Mouse (Mus musculus) left cerebral cortex, adult 2 months (tissue): ENCODE data around the gene BC034090. TPM values are rescaled to one million over a fixed set of nuclear protein-coding genes. Genes with fewer than 3 reads are reported as not detected.
A peak's percentile ranks its signal among the peaks of the same experiment; 100 is the strongest.

ENCODE experiments used
- DNase-seq, 2 experiments: peaks; one replicate each; pipeline ENCODE4 v3.0.0; 2021 to 2022; ENCODE audit warnings: low spot score in 2 of 2, mixed read lengths in 1 of 2; ENCODE audit errors: extremely low spot score in 1 of 2
- H3K27ac ChIP-seq: fragments of 200-600 bp; 2 replicates; pipeline ENCODE4 v1.8.1; 2022
- H3K4me3 ChIP-seq: fragments of 200-600 bp; 2 replicates; pipeline ENCODE4 v1.8.1; 2022
- CTCF ChIP-seq: fragments of 200-600 bp; IDR thresholded peaks from 2 replicates; pipeline ENCODE4 v1.8.1; 2022; ENCODE audit warnings: antibody characterized with exemption, mild to moderate bottlenecking, moderate library complexity
- intact Hi-C: fragments of 180-260 bp; cut with DNase I; formaldehyde crosslinking; loops from one replicate; pipeline ENCODE4 v1.15.1; 2025
- total RNA-seq, 2 experiments: library from RNA; stranded (reverse); gene quantifications; 2 replicates each; pipeline ENCODE4 v1.2.3; 2021

The BC034090 gene
- total RNA-seq, 2 experiments from 2014 or later = 9.9 to 14.7 TPM

GRCm38 (mm10) chr1:155223849-155224554 is 20.2 kb downstream of the BC034090 start:
- H3K4me3 ChIP-seq = no peak overlapping the region
- DNase-seq = peak; percentile 74 to 79
- TF ChIP-seq CTCF = peak; percentile 88
- no peak overlapping the region for H3K27ac ChIP-seq
- intact Hi-C loops = no loop called here

DNA sequence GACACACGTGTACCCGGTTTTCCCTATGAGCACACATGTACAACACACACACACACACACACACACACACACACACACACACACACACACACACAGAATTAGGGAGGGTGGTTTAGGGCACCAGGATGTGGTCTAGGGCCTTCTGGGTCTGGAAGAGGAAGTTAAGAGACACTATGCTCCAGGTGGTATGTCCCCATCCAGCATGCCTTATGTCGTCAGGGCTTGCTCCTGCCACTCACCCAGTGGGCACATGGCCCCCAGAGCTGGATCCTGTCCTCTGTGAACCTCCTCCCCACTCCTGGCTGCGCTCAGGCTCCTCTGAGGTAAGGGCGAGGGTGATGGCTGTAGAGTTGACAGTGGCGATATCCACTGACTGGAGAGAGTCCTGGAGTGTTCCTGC is 21.2 kb downstream of the BC034090 start:
- no peak for DNase-seq
- intact Hi-C loops = no loop called here
- Histone ChIP-seq H3K4me3 (no peak overlapping the region), H3K27ac (no peak overlapping the region)
- TF ChIP-seq CTCF = no peak

- no peak for TF ChIP-seq CTCF
- intact Hi-C loops = no loop called here
- no peak for DNase-seq
- no peak overlapping the region; the same call in 1 of the 2 replicates for H3K27ac ChIP-seq
- H3K4me3 ChIP-seq = no peak overlapping the region
Observed at GRCm38 (mm10) chr1:155222101-155222669, 22.1 kb downstream of the BC034090 start.

- intact Hi-C loops = loop anchor here (1.0 to 5.0 kb wide), 3 partner anchors 78 to 432 kb away; no protein-coding TSS in a partner anchor
- no peak overlapping the region for H3K27ac ChIP-seq
- H3K4me3 ChIP-seq = no peak overlapping the region
- DNase-seq = no peak
- TF ChIP-seq CTCF = no peak
Observed at GRCm38 (mm10) chr1:155218924-155219323, 25.3 kb downstream of the BC034090 start.

DNA sequence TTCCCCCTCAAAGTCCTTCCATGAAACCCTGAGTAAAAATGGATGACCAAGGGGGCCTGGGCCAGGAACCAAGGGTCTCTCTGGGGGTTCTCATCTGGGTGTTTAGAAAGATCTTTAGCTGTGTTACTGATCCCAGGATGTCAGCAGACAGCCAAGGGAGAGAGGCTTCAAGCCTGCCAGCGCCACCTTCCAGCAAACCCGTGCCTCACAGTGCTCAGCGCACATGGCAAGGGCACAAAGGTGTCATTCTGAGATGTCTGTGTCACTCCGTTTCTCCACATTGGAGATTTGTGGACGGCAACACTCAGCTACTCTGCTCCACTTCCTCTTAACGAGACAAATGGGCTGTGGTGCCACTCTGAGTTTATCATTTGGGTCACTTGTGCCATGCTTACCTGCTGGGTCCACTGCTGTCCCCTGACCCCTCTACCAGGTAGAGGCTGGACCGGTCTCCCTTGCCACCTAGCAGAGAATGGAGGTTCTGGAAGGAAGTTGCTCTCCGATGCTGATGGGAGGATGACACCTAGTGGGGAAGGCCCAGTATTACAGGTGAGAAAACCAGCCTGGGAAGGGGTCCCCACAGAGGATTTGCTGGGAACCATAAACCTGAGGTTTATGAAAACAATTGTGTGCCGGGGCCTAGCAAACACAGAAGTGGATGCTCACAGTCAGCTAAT is 26.2 kb downstream of the BC034090 start:
- 0 out of 2 replicates have a peak overlapping the region, but pooled peaks have one; percentile 6 for H3K27ac ChIP-seq
- peak; percentile 61 to 68 for DNase-seq
- intact Hi-C loops = loop anchor here (2.0 to 5.0 kb wide), 2 partner anchors 77 to 431 kb away; no protein-coding TSS in a partner anchor
- TF ChIP-seq CTCF = peak; percentile 85
- no peak overlapping the region for H3K4me3 ChIP-seq

DNA sequence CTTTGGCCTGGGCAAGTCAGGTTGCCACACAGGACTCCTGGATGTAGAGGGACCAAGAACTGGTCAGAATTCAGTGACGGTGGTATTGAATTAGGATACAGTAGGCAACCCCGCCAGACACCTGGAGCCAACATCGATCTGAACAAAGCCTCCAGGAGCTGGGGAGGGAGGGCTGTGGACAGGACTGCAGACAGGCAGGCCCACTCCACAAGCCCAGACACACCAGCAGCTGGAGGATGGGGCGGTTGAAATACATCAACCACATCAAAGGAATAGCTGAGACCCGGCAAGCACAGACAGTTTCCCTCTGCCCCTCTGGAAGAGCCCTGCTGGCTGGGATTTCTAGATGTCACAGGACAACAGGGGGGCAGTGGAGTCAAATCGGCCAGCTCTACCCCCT is 27.4 kb downstream of the BC034090 start:
- Histone ChIP-seq H3K27ac (peak overlapping the region; percentile 91; the same call in 1 of the 2 replicates), H3K4me3 (no peak overlapping the region)
- no peak for TF ChIP-seq CTCF
- intact Hi-C loops = loop anchor here (5.0 kb wide), 1 partner anchor 430 kb away; no protein-coding TSS in a partner anchor
- DNase-seq = no peak

DNA sequence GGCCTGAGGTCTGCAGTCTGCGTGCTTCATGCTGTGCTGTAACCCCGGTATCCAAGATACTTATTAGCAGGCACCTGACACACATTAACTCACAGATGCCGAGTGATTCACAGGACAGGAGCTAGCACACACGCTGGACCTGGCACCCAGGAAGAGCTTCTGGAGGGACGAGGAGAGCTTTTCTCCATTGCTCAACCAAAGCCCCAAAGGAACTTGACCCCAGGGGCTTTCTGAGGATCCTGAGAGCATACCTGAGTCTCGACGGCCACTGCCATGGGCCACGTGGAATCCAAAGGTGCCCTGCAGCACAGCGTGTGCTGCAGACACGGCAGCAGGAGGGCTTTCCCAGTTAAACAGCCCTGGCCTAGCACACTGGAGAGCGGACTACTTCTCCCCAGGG is 27.9 kb downstream of the BC034090 start:
- intact Hi-C loops = loop anchor here (5.0 kb wide), 1 partner anchor 429 kb away; no protein-coding TSS in a partner anchor
- Histone ChIP-seq H3K4me3 (no peak overlapping the region), H3K27ac (peak overlapping the region; percentile 91)
- TF ChIP-seq CTCF = no peak
- DNase-seq = no peak

- TF ChIP-seq CTCF = no peak; the same call in 1 of the 2 replicates
- H3K27ac ChIP-seq = peak overlapping the region; percentile 91
- H3K4me3 ChIP-seq = no peak overlapping the region
- DNase-seq = peak in 1 of 2 experiments; percentile 71
- intact Hi-C loops = loop anchor here (2.0 to 5.0 kb wide), 2 partner anchors 126 to 428 kb away; no protein-coding TSS in a partner anchor
Observed at GRCm38 (mm10) chr1:155215066-155215764, 29.0 kb downstream of the BC034090 start.

DNA sequence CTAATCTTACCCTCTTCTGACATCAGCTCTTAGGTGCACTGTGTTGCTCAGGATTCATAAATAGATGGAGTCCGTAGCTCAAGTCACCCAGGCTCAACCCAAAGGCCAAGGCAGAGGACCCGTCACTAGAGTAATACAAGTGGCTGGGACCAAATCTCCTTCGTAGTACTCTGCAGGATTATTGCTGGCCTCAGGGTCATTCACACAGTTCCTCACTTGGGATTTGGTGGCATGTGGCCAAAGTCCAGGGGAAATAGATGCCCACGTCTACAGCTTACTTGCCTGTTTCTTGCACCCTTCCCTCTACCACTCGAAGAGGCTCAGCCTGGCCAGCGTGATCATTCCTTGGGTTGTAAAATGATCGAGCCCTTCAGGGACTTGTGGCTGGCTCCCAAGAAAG is 30.3 kb downstream of the BC034090 start:
- DNase-seq = no peak
- intact Hi-C loops = loop anchor here (2.0 kb wide), 1 partner anchor 125 kb away; no protein-coding TSS in a partner anchor
- H3K27ac ChIP-seq = peak overlapping the region; percentile 91
- H3K4me3 ChIP-seq = no peak overlapping the region
- no peak for TF ChIP-seq CTCF

DNA sequence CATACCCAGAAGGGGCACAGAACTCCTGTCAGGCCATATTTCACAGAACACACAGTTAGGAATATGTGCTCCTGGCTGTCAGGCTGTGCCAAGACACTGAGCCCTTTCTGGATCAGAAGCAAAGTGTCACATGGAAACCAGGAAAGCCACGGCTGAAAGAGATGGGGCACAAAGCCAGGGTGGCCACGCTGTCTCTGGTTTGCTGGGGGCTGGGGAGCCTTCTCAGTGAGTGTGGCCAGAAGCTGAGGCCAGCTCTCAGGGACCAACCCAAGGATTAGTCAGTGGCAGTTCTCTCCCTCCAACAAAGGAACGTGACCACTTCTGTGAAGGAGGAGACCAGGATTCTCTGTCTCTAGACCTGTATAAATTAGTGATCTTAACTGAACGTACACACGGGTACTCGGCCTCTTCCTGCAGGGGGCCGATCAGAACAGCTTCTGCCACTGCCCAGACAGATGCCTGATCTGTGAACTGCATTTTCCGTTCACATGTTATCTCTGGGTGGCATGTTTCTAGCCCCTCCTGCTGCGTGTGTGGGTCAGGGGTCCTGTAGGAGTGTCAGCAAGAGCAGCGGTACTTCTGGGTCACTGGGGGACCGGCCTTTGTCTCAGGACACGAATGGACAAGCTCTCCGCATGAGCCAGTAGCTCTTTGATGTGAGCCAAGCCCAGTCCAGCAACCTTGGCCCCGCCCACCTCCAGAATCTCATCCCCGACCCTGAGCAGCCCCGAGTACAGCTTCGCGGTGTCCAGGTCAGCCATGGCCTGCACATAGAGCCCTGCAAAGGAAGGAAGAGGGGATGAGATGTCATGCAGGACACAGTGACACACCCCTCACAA is 31.1 kb downstream of the BC034090 start:
- DNase-seq = no peak
- no peak for TF ChIP-seq CTCF
- no peak overlapping the region for H3K4me3 ChIP-seq
- H3K27ac ChIP-seq = peak overlapping the region; percentile 91
- intact Hi-C loops = no loop called here
